Mouse (Mus musculus) liver, adult 2 months (tissue): ENCODE results near the gene Gm28372. TPM values are rescaled to one million over a fixed set of nuclear protein-coding genes. Genes with fewer than 3 reads are reported as not detected.

Experiments used
- DNase-seq: peaks from one replicate; pipeline ENCODE4 v3.0.0-alpha.2; 2011; ENCODE audit warnings: low read depth, low spot score; ENCODE audit errors: extremely low read depth
- H3K27ac ChIP-seq: fragments of 200-500 bp; replicated peaks from 2 replicates; pipeline ENCODE4 v1.5.1; 2012; ENCODE audit warnings: low read depth, mild to moderate bottlenecking, control low read depth, inconsistent platforms, low read length; ENCODE audit not compliant: insufficient read depth
- H3K27me3 ChIP-seq: fragments of 200-500 bp; 2 replicates; pipeline ENCODE4 v1.6.1; 2012; ENCODE audit warnings: mild to moderate bottlenecking, moderate library complexity, low read length, inconsistent platforms; ENCODE audit not compliant: control insufficient read depth, insufficient read depth
- H3K36me3 ChIP-seq: fragments of 200-500 bp; 2 replicates; pipeline ENCODE4 v1.6.1; 2012; ENCODE audit warnings: low read length, inconsistent platforms; ENCODE audit not compliant: control insufficient read depth, insufficient read depth
- H3K4me1 ChIP-seq: fragments of 200-500 bp; 2 replicates; pipeline ENCODE4 v1.6.1; 2011; ENCODE audit warnings: low read length; ENCODE audit not compliant: control insufficient read depth, insufficient read depth
- H3K4me3 ChIP-seq: fragments of 200-500 bp; 2 replicates; pipeline ENCODE4 v1.5.1; 2011; ENCODE audit warnings: low read depth, mild to moderate bottlenecking, control low read depth, low read length, moderate library complexity; ENCODE audit not compliant: insufficient read depth
- H3K79me2 ChIP-seq: fragments of 200-500 bp; 2 replicates; pipeline ENCODE4 v1.6.1; 2012; ENCODE audit warnings: inconsistent platforms, mild to moderate bottlenecking, low read length, moderate library complexity; ENCODE audit not compliant: control insufficient read depth, insufficient read depth
- H3K9ac ChIP-seq: fragments of 200-500 bp; 2 replicates; pipeline ENCODE4 v1.6.1; 2012; ENCODE audit warnings: low read depth, mild to moderate bottlenecking, control low read depth, inconsistent platforms, low read length
- CTCF ChIP-seq: fragments of 200-500 bp; IDR thresholded peaks from 2 replicates; pipeline ENCODE4 v1.5.1; 2011; ENCODE audit warnings: low read depth, low read length, control low read depth
- POLR2A ChIP-seq: fragments of 200-500 bp; IDR thresholded peaks from 2 replicates; pipeline ENCODE4 v1.6.1; 2011; ENCODE audit warnings: low read length, control low read depth; ENCODE audit not compliant: insufficient read depth; ENCODE audit errors: extremely low read depth
- WGBS: fragments of 180-500 bp; shearing (Covaris S2); methylation state at CpG from one replicate; pipeline ENCODE4 v1.1.7; 2018; 5-methylcytosine and 5-hydroxymethylcytosine counted together
- polyA plus RNA-seq: library from polyadenylated mRNA; depleted of rRNA; stranded (reverse); fragments of >200 nt; gene quantifications from 2 replicates; pipeline ENCODE4 v1.2.3, GENCODE M21; 2012
- total RNA-seq: library from RNA; depleted of rRNA; stranded (reverse); fragments of >200 nt; gene quantifications from 2 replicates; pipeline ENCODE4 v1.2.3, GENCODE M21; 2014

Gm28372 gene
- total and polyA plus RNA-seq, 2 experiments: not detected

DNA sequence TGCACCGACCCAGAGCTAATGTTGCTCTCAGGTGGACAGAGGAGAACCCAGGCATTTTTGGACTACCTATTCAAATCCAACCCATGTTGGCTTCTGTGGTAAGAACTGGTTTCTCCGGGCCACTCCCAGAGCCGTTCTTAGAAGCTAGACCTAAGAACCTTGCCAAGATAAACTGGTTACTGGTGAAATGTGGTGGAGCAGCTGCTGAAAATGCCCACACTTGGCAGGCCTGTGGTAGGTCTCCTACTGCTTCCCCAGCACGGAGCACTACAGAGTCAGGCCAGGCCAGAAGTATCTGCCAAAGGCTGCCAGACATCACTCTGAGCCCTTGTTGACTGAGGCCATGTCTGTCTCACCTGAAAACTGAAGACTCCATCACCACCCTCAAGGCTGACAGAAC is 30.1 kb upstream of the Gm28372 start:
- no peaks in the 10 kb centered on the region for H3K79me2 ChIP-seq
- no peak overlapping the region for H3K27ac ChIP-seq
- 72% methylated on average over 4 of the region's 4 CpGs for WGBS
- no peaks in the 10 kb centered on the region for H3K4me1 ChIP-seq
- TF ChIP-seq POLR2A: no peak
- no peak for TF ChIP-seq CTCF
- H3K9ac ChIP-seq: no peak overlapping the region
- no peak overlapping the region for H3K4me3 ChIP-seq
- no peaks in the 10 kb centered on the region for H3K36me3 ChIP-seq
- H3K27me3 ChIP-seq: no peaks in the 10 kb centered on the region
- no peak for DNase-seq

DNA sequence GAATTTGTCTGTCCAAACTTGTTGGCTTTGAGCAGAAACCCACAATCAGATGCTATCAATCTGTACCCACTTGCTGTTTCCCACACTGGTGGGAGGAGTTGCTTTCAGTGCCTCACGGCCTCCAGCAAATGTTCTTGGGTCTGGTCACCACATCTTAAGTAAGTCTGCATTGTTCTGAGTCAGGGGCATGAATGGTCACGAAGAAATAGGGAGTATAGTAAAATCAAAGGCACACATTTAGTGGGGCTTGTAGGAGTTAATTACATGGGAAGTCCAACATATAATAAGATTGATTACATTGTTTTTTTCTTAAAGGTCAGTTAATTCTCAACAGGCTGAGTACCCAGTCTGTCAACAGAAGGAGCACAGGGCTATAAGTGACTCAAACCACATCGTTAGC is 21.8 kb upstream of the Gm28372 start:
- no peak for DNase-seq
- Histone ChIP-seq H3K4me1 (no peaks in the 10 kb centered on the region), H3K27ac (no peak overlapping the region), H3K27me3 (no peaks in the 10 kb centered on the region), H3K4me3 (no peak overlapping the region), H3K9ac (no peak overlapping the region), H3K79me2 (no peaks in the 10 kb centered on the region), H3K36me3 (no peaks in the 10 kb centered on the region)
- no peak for TF ChIP-seq POLR2A
- no peak for TF ChIP-seq CTCF
- WGBS: 62% methylated on average over 3 of the region's 3 CpGs

DNA sequence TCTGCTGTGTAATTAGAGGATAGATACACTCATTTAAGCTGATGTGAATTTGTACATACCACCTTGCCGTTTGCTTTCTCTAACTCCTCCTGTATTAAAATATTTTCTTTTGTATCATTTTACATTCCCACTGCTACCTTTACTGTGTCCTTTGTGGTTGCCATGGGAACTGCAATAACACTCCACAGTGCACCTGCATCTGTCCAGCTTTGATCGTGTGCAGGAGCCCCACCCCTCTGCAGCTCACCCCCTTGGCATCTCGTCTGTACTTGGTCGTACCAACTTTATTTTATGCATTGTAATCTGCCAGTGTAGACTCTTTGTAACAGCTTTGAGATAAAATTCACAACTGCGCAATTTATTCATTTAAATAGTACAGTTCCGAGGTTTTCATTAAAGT is 21.1 kb upstream of the Gm28372 start:
- Histone ChIP-seq H3K4me1 (no peaks in the 10 kb centered on the region), H3K27ac (no peak overlapping the region), H3K27me3 (no peaks in the 10 kb centered on the region), H3K36me3 (no peaks in the 10 kb centered on the region), H3K9ac (no peak overlapping the region), H3K79me2 (no peaks in the 10 kb centered on the region), H3K4me3 (no peak overlapping the region)
- DNase-seq: no peak
- TF ChIP-seq POLR2A (no peak), CTCF (no peak)
- 69% methylated on average over 6 of the region's 6 CpGs for WGBS

DNA sequence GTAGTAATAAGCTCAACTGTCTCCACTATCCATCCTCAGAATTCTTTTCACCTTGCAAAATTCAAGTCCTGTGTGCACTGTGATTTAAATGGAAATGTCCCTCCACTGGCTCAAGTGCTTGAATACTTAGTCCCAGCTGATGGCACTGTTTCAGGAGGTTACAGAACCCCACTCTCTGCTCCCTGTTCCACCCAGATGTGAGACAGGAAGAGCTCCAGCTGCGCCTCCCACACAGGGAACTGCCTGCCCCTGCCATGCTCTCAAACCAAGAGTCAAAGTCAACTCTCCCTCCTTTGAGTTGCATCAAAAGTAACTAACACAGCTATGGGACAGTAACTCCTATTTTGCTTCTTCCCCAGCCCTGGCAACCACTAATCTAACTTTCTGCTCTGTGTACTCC is 18.8 kb upstream of the Gm28372 start:
- no peak overlapping the region for H3K4me3 ChIP-seq
- no peaks in the 10 kb centered on the region for H3K27me3 ChIP-seq
- H3K4me1 ChIP-seq: no peaks in the 10 kb centered on the region
- no peaks in the 10 kb centered on the region for H3K79me2 ChIP-seq
- no peak overlapping the region for H3K9ac ChIP-seq
- WGBS: 79% methylated on average over 1 of the region's 1 CpGs
- no peak overlapping the region for H3K27ac ChIP-seq
- TF ChIP-seq POLR2A: no peak
- no peak for TF ChIP-seq CTCF
- H3K36me3 ChIP-seq: no peaks in the 10 kb centered on the region
- DNase-seq: no peak

DNA sequence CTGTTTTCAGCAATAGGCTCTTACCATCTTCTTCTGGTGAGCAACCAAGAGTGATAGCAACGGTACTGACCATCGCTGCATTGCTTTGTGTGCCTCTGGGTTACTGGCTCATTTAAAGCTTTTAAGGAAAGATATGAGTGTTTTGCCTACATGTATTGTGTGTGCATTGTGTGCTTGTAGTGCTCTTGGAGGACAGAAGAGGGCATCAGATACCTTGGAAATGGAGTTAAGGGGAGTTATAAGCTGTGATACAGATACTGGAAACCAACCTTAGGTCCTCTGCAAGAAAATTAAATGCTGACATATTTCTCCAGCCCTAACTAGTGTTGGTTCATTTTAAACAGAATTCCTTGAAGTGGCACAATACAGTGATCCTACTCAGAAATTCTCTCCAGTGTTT is 16.2 kb upstream of the Gm28372 start:
- WGBS: 73% methylated on average over 2 of the region's 2 CpGs
- Histone ChIP-seq H3K27me3 (no peaks in the 10 kb centered on the region), H3K4me1 (no peaks in the 10 kb centered on the region), H3K79me2 (no peaks in the 10 kb centered on the region), H3K27ac (no peak overlapping the region), H3K9ac (no peak overlapping the region), H3K36me3 (no peaks in the 10 kb centered on the region), H3K4me3 (no peak overlapping the region)
- TF ChIP-seq POLR2A: no peak
- TF ChIP-seq CTCF: peak; percentile 33; the same call in 1 of the 2 replicates
- DNase-seq: peak; percentile 39

DNA sequence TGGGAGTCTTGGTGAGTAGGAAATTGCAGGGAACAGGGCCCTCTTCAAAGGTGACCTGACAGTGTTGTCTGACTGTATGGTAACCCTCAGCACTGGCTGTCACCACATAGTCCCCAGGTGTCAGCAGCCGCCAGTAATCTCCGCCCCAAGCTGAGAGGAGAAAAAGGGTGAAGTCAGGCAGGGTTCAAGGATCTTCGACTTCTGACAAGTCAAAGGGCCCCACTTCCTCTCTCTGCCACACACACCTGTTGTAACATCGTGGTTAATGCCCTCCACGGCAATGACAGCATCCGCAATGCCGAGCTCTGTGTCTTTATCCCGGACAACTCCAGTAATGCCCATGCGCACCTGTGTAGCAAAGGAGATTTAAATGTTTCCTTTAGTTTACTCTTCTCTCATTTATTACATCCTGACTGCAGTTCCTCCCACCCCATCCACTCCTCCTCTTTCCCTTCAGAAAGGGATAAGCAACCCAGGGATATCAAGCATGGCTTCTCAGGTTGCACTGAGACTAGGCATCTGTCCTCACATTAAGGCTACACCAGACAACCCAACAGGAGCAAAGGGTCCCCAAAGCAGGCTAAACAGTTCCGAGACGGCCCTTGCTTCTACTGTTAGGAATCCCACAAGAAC is 13.9 kb upstream of the Gm28372 start:
- Histone ChIP-seq H3K4me1 (no peaks in the 10 kb centered on the region), H3K36me3 (no peaks in the 10 kb centered on the region), H3K4me3 (no peak overlapping the region), H3K9ac (no peak overlapping the region), H3K27ac (no peak overlapping the region), H3K79me2 (no peaks in the 10 kb centered on the region), H3K27me3 (no peaks in the 10 kb centered on the region)
- DNase-seq: no peak
- WGBS: 83% methylated on average over 11 of the region's 11 CpGs
- TF ChIP-seq POLR2A: no peak
- no peak for TF ChIP-seq CTCF
